Mouse (Mus musculus) lung, embryonic 16.5 days (tissue): ENCODE results near the gene Disp1. TPM values are rescaled to one million over a fixed set of nuclear protein-coding genes. Genes with fewer than 3 reads are reported as not detected.

Source experiments
- ATAC-seq: fragments of 200-750 bp; cut with Nextera tagmentation; 2 replicates; pipeline ENCODE4 v1.8.0; 2017; ENCODE audit warnings: low read depth, mild to moderate bottlenecking, moderate library complexity
- H3K27ac ChIP-seq: fragments of 300-500 bp; sonication (generic); 2 replicates; pipeline ENCODE4 v1.5.1; 2014; ENCODE audit warnings: mild to moderate bottlenecking, control low read depth, low read length
- H3K27me3 ChIP-seq: fragments of 300-500 bp; sonication (generic); 2 replicates; pipeline ENCODE4 v1.6.1; 2014; ENCODE audit warnings: low read depth, low read length, mixed read lengths; ENCODE audit not compliant: control insufficient read depth, insufficient read depth
- H3K36me3 ChIP-seq: fragments of 300-500 bp; sonication (generic); 2 replicates; pipeline ENCODE4 v1.6.1; 2014; ENCODE audit warnings: low read length; ENCODE audit not compliant: control insufficient read depth, insufficient read depth
- H3K4me1 ChIP-seq: fragments of 300-500 bp; sonication (generic); replicated peaks from 2 replicates; pipeline ENCODE4 v1.6.1; 2014; ENCODE audit warnings: low read length, mixed read lengths; ENCODE audit not compliant: control insufficient read depth, insufficient read depth
- H3K4me2 ChIP-seq: fragments of 300-500 bp; sonication (generic); 2 replicates; pipeline ENCODE4 v1.6.1; 2014; ENCODE audit warnings: low read depth, low read length, control low read depth
- H3K4me3 ChIP-seq: fragments of 300-500 bp; sonication (generic); 2 replicates; pipeline ENCODE4 v1.5.1; 2014; ENCODE audit warnings: mild to moderate bottlenecking, low read length, control low read depth
- H3K9ac ChIP-seq: fragments of 300-500 bp; sonication (generic); 2 replicates; pipeline ENCODE4 v1.6.1; 2014; ENCODE audit warnings: low read length, control low read depth
- H3K9me3 ChIP-seq: fragments of 300-500 bp; sonication (generic); 2 replicates; pipeline ENCODE4 v1.6.1; 2016; ENCODE audit warnings: low read length; ENCODE audit not compliant: control insufficient read depth
- WGBS: fragments of 180-500 bp; shearing (Covaris S2); extraction: QIAGEN DNeasy Blood & Tissue Kit; methylation state at CpG from one replicate; pipeline ENCODE4 v1.1.7; 2014; 5-methylcytosine and 5-hydroxymethylcytosine counted together
- polyA plus RNA-seq: library from polyadenylated mRNA; unstranded; fragments of >200 nt; fragmentation: Nextera tagmentation; extraction: Ambion mirVana; gene quantifications from 2 replicates; pipeline ENCODE4 v1.2.1, GENCODE M21; 2015

The Disp1 gene
- polyA plus RNA-seq, 1 experiment from 2014 or later, result 8.9 TPM

DNA sequence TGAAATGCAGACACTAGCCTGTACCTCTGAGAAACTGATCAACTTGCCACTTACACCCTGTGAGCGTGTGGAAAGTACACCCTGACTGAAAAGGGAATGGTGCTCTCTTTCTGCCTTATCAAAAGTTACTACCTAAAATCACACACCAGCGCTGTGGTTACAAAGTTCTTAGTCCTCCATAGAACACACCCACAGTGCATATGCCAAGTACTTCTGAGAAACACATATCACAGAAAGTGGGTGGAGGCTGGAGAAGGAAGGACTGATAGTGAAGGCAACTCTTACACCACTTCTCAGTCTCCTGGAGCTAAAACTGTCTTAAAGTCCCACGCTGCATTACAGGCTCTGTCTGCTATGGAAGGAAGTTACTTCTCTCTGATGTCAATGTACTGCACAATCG lies 86.9 kb downstream of the Disp1 start:
- H3K27me3 ChIP-seq, result no peaks in the 10 kb centered on the region
- H3K4me3 ChIP-seq, result no peak overlapping the region
- no peak overlapping the region for H3K4me2 ChIP-seq
- peak; percentile 56 for ATAC-seq
- WGBS, result 60% methylated on average over 4 of the region's 4 CpGs
- H3K9me3 ChIP-seq, result no peaks in the 10 kb centered on the region
- H3K9ac ChIP-seq, result no peak overlapping the region; the same call in 1 of the 2 replicates
- H3K4me1 ChIP-seq, result peaks cover 19% of the 10 kb centered on the region
- H3K36me3 ChIP-seq, result no peaks in the 10 kb centered on the region
- H3K27ac ChIP-seq, result peak overlapping the region; percentile 79

DNA sequence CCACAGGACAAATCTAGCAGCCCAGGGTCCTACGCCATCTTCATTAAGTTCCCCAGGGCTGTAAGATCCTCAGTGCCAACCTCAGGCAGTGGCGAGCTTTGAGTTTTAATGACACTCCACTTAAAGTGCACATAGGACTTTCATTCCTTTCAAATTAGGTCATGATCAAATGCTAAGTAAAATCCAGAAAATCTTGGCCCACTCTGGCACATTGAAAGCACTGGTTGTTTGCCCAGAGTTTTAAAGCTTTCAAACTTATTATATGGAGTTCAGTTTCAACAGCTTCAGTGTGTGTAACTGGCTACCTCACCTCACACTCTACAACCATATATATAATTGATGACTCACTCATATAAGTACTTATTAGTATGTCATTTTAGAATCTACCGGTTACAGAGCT lies 87.9 kb downstream of the Disp1 start:
- Histone ChIP-seq H3K9ac (no peak overlapping the region), H3K4me2 (no peak overlapping the region), H3K4me1 (peaks cover 19% of the 10 kb centered on the region), H3K27ac (peak overlapping the region; percentile 79), H3K4me3 (no peak overlapping the region), H3K9me3 (no peaks in the 10 kb centered on the region), H3K27me3 (no peaks in the 10 kb centered on the region), H3K36me3 (no peaks in the 10 kb centered on the region)
- ATAC-seq, result peak; percentile 72
- 48% methylated on average over 3 of the region's 3 CpGs for WGBS

DNA sequence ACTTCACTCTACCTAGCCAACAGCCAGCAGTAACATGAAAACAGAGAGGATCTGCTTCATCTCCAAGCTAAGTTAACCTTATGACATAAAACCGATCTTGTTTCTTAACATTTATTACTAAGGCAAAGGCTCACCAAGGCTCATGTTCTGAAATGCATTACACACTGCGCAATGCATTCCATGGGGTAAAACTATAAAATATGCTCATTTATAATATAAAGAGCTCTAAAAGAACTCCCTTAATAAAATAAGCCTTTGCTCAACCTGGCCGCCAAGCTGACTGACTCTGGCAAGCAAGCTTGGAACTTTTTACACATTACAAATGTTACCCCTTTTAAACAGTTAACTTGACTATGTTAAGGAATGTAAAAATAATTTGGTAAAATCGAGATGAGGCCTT lies 94.1 kb downstream of the Disp1 start:
- Histone ChIP-seq H3K4me2 (no peak overlapping the region), H3K4me1 (peaks cover under 1% of the 10 kb centered on the region), H3K27ac (no peak overlapping the region), H3K27me3 (no peaks in the 10 kb centered on the region), H3K4me3 (no peak overlapping the region), H3K36me3 (no peaks in the 10 kb centered on the region), H3K9me3 (no peaks in the 10 kb centered on the region), H3K9ac (no peak overlapping the region)
- 76% methylated on average over 4 of the region's 4 CpGs for WGBS
- no peak for ATAC-seq

DNA sequence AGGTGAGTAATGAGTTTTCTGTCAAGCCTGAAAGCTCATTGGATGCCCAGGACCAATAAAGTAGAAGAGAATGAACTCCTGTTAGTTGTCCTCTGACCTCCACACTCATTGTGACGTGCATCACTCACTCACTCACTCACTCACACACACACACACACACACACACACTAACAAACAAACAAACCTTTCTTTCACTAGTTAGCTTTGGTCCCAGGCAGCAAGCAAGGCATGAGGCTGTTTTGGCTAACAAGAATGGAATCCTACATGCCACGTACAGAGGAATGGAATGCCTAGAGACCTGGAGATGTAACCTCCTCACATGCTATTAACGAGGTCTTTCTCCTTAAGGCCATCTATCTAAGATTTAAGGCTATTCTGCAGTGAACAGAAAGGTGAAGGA lies 97.6 kb downstream of the Disp1 start:
- Histone ChIP-seq H3K27ac (no peak overlapping the region), H3K9me3 (no peaks in the 10 kb centered on the region), H3K4me1 (peaks cover 3% of the 10 kb centered on the region; the same call in 1 of the 2 replicates), H3K4me2 (no peak overlapping the region), H3K27me3 (no peaks in the 10 kb centered on the region), H3K36me3 (no peaks in the 10 kb centered on the region), H3K4me3 (no peak overlapping the region), H3K9ac (no peak overlapping the region)
- 61% methylated on average over 3 of the region's 3 CpGs for WGBS
- ATAC-seq, result no peak

DNA sequence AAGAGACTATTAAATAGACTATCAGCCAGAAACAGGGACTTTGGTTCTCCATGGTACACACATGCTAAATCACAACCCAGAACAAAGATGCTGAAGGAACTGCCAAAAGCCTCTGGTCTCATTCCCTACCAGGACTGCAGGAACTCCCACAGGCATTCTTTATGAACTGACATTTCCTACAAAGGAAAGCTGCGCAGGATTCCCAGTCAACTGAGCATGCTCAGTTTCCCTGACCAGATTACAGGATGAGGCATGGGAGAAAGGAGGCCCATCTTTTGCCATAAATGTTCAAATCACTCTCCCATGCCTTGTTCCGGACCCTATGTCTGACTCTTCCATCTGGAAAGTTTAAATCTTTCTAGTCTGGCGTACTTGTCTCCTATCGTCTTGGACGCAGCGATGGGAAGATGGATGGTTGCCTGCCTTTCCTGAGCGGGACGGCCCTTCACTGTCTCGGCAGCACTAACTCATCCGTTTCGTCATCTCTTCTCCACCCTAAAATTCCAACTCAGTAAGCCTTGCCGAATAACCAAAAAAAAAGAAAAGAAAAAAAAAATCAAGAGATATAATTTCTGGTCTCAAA lies 100.9 kb downstream of the Disp1 start:
- Histone ChIP-seq H3K27me3 (no peaks in the 10 kb centered on the region), H3K9ac (no peak overlapping the region), H3K4me1 (peaks cover 13% of the 10 kb centered on the region), H3K36me3 (no peaks in the 10 kb centered on the region), H3K27ac (no peak overlapping the region), H3K4me2 (peak overlapping the region; percentile 9; the same call in 1 of the 2 replicates), H3K9me3 (no peaks in the 10 kb centered on the region), H3K4me3 (no peak overlapping the region)
- 54% methylated on average over 12 of the region's 12 CpGs for WGBS
- ATAC-seq, result no peak

DNA sequence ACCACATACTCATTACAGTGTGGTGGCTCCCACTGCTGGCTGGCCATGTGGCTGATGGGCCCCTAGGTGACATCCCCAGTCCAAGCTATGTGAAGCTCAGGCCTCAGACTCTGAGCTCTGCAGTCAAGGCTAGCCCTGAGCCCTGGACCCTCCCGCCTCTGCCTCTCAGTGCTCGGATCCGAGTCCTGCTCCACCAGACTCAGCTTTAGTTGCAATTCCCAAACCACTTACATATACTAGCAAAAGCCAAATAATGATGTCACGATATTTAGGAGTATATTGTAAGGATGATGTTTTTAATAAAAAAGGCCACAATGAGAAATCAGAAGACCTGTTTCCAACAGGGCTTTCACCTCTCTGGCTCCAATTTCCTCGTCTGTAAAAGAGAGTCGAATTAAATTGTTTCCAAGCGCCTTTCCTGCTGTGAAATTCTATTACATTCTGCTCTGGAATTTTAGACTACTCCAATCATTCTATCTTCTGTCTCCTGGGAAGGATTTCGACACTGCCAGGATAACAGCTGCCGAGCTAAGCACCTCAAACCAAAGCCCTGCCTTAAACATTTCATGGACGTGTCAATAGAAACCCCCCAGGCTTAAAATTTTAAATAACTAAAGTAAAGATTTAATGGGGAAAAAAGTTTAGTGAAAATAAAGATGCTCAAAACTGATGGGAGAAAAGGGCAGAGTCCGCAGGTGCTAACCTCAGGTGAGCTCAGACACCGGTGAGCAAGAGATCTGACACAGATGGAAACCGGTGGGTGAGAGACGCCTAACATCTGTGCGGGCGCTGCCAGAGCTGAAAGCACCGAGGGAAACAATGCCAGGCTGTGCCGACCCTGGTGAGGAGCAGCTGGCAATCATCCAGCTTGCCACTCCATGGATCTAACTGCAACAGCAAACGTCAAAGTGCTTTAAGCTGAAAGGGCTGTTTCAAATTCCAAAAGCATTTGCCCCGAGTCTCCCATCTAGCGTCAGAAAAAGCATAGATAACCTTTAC lies 103.2 kb downstream of the Disp1 start:
- Histone ChIP-seq H3K27ac (no peak overlapping the region), H3K27me3 (no peaks in the 10 kb centered on the region), H3K4me2 (peak overlapping the region; percentile 15), H3K9me3 (no peaks in the 10 kb centered on the region), H3K9ac (no peak overlapping the region), H3K4me3 (no peak overlapping the region), H3K4me1 (peaks cover 15% of the 10 kb centered on the region), H3K36me3 (no peaks in the 10 kb centered on the region)
- 0 out of 2 replicates have a peak, but pooled peaks have one; percentile 6 for ATAC-seq
- WGBS, result 49% methylated on average over 21 of the region's 21 CpGs

DNA sequence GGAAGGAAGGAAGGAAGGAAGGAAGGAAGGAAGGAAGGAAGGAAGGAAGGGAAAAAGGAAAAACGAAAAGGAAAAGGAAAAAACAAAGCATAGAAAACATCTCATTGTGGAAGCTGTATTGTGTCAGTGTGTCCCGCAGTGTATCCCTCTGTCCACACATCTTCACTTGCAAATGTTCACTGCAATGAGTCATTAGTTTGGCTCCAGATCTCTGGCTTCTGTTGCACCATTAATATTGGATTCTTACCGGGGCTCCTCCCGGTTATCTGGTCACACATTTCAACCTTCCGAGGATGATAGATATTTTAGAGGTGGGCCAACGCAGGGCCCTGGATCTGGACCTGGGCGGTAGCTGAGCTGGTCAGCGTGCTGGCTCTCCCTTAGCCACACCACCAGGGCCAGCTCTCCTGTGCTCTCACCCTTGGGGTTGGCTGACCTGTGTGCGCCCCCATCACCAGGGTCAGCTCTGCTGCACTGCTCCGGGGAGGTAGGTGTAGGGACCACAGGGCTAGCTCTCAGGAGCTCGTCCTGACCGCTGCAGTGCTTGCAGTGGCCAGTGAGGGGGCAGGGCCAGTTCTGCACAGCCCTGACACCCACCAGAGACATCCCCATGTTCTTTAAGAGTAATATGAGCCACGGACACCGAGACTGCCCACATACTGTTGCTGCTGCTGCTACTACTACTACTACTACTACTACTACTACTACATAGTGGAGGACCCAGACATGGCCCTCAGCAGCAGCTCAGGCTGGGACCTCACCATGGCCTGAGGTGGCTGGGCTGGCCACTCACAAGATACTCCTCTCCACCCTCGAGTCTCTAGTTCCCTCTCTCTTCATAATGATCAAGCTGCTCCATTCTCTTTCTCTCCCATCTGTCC lies 104.1 kb downstream of the Disp1 start:
- Histone ChIP-seq H3K4me3 (no peak overlapping the region), H3K36me3 (no peaks in the 10 kb centered on the region), H3K9me3 (no peaks in the 10 kb centered on the region), H3K27ac (no peak overlapping the region; the same call in 1 of the 2 replicates), H3K4me1 (peaks cover 15% of the 10 kb centered on the region), H3K4me2 (no peak overlapping the region), H3K27me3 (no peaks in the 10 kb centered on the region), H3K9ac (no peak overlapping the region)
- ATAC-seq, result peak; percentile 26
- 59% methylated on average over 15 of the region's 15 CpGs for WGBS

DNA sequence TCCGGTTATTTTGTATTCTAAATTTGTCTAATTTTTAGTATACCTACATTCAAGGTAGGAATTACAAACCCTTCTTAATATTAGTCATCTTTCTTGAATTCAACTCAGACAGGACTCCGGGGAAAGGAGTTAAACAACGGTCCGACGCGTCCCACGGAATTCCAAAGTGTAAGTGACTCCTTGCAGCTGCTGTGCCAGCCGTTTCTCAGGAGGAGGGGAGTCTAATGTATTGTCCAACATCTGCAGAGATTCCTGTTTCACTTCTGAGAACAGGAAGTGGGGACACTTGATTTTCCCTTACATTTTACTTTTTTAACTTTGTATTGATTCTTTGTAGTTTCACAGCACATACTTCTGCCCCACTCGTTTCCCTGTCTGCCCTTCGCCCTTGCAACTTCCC lies 104.9 kb downstream of the Disp1 start:
- WGBS, result 23% methylated on average over 10 of the region's 10 CpGs
- peak; percentile 66; the same call in 1 of the 2 replicates for ATAC-seq
- H3K4me2 ChIP-seq, result no peak overlapping the region
- no peak overlapping the region for H3K9ac ChIP-seq
- no peaks in the 10 kb centered on the region for H3K36me3 ChIP-seq
- H3K27me3 ChIP-seq, result no peaks in the 10 kb centered on the region
- H3K4me3 ChIP-seq, result no peak overlapping the region
- no peaks in the 10 kb centered on the region for H3K9me3 ChIP-seq
- no peak overlapping the region for H3K27ac ChIP-seq
- H3K4me1 ChIP-seq, result peaks cover 15% of the 10 kb centered on the region
